Mouse (Mus musculus): Measurements from ENCODE around the gene Tmub2. TPM values are rescaled to one million over a fixed set of nuclear protein-coding genes. Genes with fewer than 3 reads are reported as not detected.

Tmub2 gene
- polyA plus RNA-seq, 1 experiment = 25.2 TPM

GRCm38 (mm10) chr11:102333061-102333460 lies 48.3 kb downstream of the Tmub2 start:
- no peak for TF ChIP-seq MAX (IDR thresholded peaks at IDR 0.05)
- TF ChIP-seq USF1 (IDR thresholded peaks at IDR 0.05; ENCODE audit: low read depth) = no peak
- no peak for TF ChIP-seq CTCF (IDR thresholded peaks at IDR 0.05; ENCODE audit: control insufficient read depth, insufficient read depth, insufficient read length)
- TF ChIP-seq FOSL1 (IDR thresholded peaks at IDR 0.05; ENCODE audit: insufficient read depth, low read length, poor library complexity, severe bottlenecking) = no peak
- TF ChIP-seq MYOG (IDR thresholded peaks at IDR 0.05; ENCODE audit: control insufficient read depth, extremely low read depth, insufficient read length) = no peak
- no peak for TF ChIP-seq CEBPB (IDR thresholded peaks at IDR 0.05; ENCODE audit: low read depth)
- no peak for TF ChIP-seq MYOD1 (IDR thresholded peaks at IDR 0.05; ENCODE audit: control insufficient read depth, insufficient read length, low read depth)
- Histone ChIP-seq H3K79me2 (ENCODE audit: control insufficient read depth, insufficient read depth) (no peaks in the 10 kb centered on the region), H3ac (ENCODE audit: control insufficient read depth, insufficient read length, low read depth) (no peak overlapping the region), H3K79me3 (ENCODE audit: low read depth) (no peaks in the 10 kb centered on the region), H3K36me3 (ENCODE audit: control insufficient read depth, insufficient read depth) (no peaks in the 10 kb centered on the region), H3K27me3 (ENCODE audit: control insufficient read depth, insufficient read depth, insufficient read length) (peaks cover 39% of the 10 kb centered on the region), H3K4me3 (ENCODE audit: insufficient read depth, poor library complexity, severe bottlenecking) (no peak overlapping the region)

GRCm38 (mm10) chr11:102334010-102334409 lies 49.3 kb downstream of the Tmub2 start:
- Histone ChIP-seq H3ac (ENCODE audit: control insufficient read depth, insufficient read length, low read depth) (no peak overlapping the region), H3K79me2 (ENCODE audit: control insufficient read depth, insufficient read depth) (no peaks in the 10 kb centered on the region), H3K79me3 (ENCODE audit: low read depth) (no peaks in the 10 kb centered on the region), H3K4me3 (ENCODE audit: insufficient read depth, poor library complexity, severe bottlenecking) (no peak overlapping the region), H3K36me3 (ENCODE audit: control insufficient read depth, insufficient read depth) (no peaks in the 10 kb centered on the region), H3K27me3 (ENCODE audit: control insufficient read depth, insufficient read depth, insufficient read length) (peaks cover 38% of the 10 kb centered on the region)
- TF ChIP-seq MAX (IDR thresholded peaks at IDR 0.05) (no peak), CTCF (IDR thresholded peaks at IDR 0.05; ENCODE audit: control insufficient read depth, insufficient read depth, insufficient read length) (no peak)

- H3K27me3 ChIP-seq (ENCODE audit: control insufficient read depth, insufficient read depth, insufficient read length) = peaks cover 42% of the 10 kb centered on the region
- no peak overlapping the region for H3K4me3 ChIP-seq (ENCODE audit: insufficient read depth, poor library complexity, severe bottlenecking)
- H3ac ChIP-seq (ENCODE audit: control insufficient read depth, insufficient read length, low read depth) = no peak overlapping the region
- no peak for TF ChIP-seq MYOG (IDR thresholded peaks at IDR 0.05; ENCODE audit: control insufficient read depth, extremely low read depth, insufficient read length)
- TF ChIP-seq CEBPB (IDR thresholded peaks at IDR 0.05; ENCODE audit: low read depth) = no peak
- no peak for TF ChIP-seq MYOD1 (IDR thresholded peaks at IDR 0.05; ENCODE audit: control insufficient read depth, insufficient read length, low read depth)
- TF ChIP-seq MAX (IDR thresholded peaks at IDR 0.05) = no peak
- no peak for TF ChIP-seq FOSL1 (IDR thresholded peaks at IDR 0.05; ENCODE audit: insufficient read depth, low read length, poor library complexity, severe bottlenecking)
- no peak for TF ChIP-seq USF1 (IDR thresholded peaks at IDR 0.05; ENCODE audit: low read depth)
- no peak for TF ChIP-seq CTCF (IDR thresholded peaks at IDR 0.05; ENCODE audit: control insufficient read depth, insufficient read depth, insufficient read length)
- H3K36me3 ChIP-seq (ENCODE audit: control insufficient read depth, insufficient read depth) = no peaks in the 10 kb centered on the region
- no peaks in the 10 kb centered on the region for H3K79me3 ChIP-seq (ENCODE audit: low read depth)
- H3K79me2 ChIP-seq (ENCODE audit: control insufficient read depth, insufficient read depth) = no peaks in the 10 kb centered on the region
These were observed 50.4 kb downstream of the Tmub2 start for GRCm38 (mm10) chr11:102334973-102335700.

DNA sequence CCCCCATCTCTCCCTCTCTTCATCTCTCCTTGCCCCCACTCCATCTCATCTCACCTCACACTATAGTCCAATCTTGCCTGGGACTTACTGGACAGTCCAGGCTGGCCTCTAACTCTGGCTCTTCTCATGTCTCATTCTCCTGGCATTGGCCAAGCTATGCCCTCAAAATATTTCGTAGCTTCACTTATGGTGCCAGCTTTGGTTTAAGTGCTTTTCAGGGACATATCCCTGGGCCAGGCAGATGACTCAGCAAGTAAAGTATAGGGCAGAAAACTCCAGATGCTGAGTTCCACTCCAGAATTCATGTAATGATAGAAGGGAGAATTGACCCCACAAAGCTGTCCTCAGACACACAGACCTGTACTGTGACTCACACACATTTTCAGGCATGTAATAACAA lies 51.5 kb downstream of the Tmub2 start:
- H3K36me3 ChIP-seq (ENCODE audit: control insufficient read depth, insufficient read depth) = no peaks in the 10 kb centered on the region
- TF ChIP-seq CEBPB (IDR thresholded peaks at IDR 0.05; ENCODE audit: low read depth) = no peak
- H3K79me3 ChIP-seq (ENCODE audit: low read depth) = no peaks in the 10 kb centered on the region
- no peak overlapping the region for H3ac ChIP-seq (ENCODE audit: control insufficient read depth, insufficient read length, low read depth)
- H3K27me3 ChIP-seq (ENCODE audit: control insufficient read depth, insufficient read depth, insufficient read length) = peaks cover 35% of the 10 kb centered on the region
- H3K79me2 ChIP-seq (ENCODE audit: control insufficient read depth, insufficient read depth) = no peaks in the 10 kb centered on the region
- H3K4me3 ChIP-seq (ENCODE audit: insufficient read depth, poor library complexity, severe bottlenecking) = no peak overlapping the region

- Histone ChIP-seq H3K79me3 (ENCODE audit: low read depth) (no peaks in the 10 kb centered on the region), H3K36me3 (ENCODE audit: control insufficient read depth, insufficient read depth) (no peaks in the 10 kb centered on the region), H3K4me3 (ENCODE audit: insufficient read depth, poor library complexity, severe bottlenecking) (no peak overlapping the region), H3K27me3 (ENCODE audit: control insufficient read depth, insufficient read depth, insufficient read length) (peaks cover 36% of the 10 kb centered on the region), H3K79me2 (ENCODE audit: control insufficient read depth, insufficient read depth) (no peaks in the 10 kb centered on the region), H3ac (ENCODE audit: control insufficient read depth, insufficient read length, low read depth) (no peak overlapping the region)
- TF ChIP-seq MAX (IDR thresholded peaks at IDR 0.05) (no peak), MYOD1 (IDR thresholded peaks at IDR 0.05; ENCODE audit: control insufficient read depth, insufficient read length, low read depth) (no peak), MYOG (IDR thresholded peaks at IDR 0.05; ENCODE audit: control insufficient read depth, extremely low read depth, insufficient read length) (no peak), FOSL1 (IDR thresholded peaks at IDR 0.05; ENCODE audit: insufficient read depth, low read length, poor library complexity, severe bottlenecking) (no peak), USF1 (IDR thresholded peaks at IDR 0.05; ENCODE audit: low read depth) (no peak), CTCF (IDR thresholded peaks at IDR 0.05; ENCODE audit: control insufficient read depth, insufficient read depth, insufficient read length) (no peak), CEBPB (IDR thresholded peaks at IDR 0.05; ENCODE audit: low read depth) (no peak)
These were observed 53.2 kb downstream of the Tmub2 start for GRCm38 (mm10) chr11:102337921-102338320.

DNA sequence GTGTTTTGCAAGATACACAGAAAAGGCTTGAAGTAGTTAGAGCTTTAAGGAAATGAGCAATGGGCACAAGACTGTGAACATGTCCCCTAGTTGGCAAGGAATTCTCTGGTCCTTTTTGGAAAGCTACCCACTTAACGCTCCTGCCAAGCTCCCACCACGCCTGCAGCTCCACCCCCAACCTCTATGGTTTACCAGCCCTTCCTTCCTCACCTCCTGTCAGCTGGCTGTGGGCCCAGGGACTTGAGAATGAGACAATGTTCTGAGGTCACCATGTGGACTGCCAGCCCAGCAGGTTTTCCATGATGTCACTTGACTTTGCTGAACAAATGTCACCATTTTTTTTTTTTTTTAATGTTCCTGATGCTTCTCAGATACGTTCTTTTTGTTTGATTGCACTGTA lies 53.8 kb downstream of the Tmub2 start:
- peaks cover 39% of the 10 kb centered on the region for H3K27me3 ChIP-seq (ENCODE audit: control insufficient read depth, insufficient read depth, insufficient read length)
- H3K79me2 ChIP-seq (ENCODE audit: control insufficient read depth, insufficient read depth) = no peaks in the 10 kb centered on the region
- H3K79me3 ChIP-seq (ENCODE audit: low read depth) = no peaks in the 10 kb centered on the region
- H3ac ChIP-seq (ENCODE audit: control insufficient read depth, insufficient read length, low read depth) = no peak overlapping the region
- H3K36me3 ChIP-seq (ENCODE audit: control insufficient read depth, insufficient read depth) = no peaks in the 10 kb centered on the region
- no peak overlapping the region for H3K4me3 ChIP-seq (ENCODE audit: insufficient read depth, poor library complexity, severe bottlenecking)
- TF ChIP-seq MAX (IDR thresholded peaks at IDR 0.05) = no peak

Other genes with a start within 250 kb of the Tmub2 start
- not detected for gene Cd300lg, start 243.4 kb upstream of the Tmub2 start, polyA plus RNA-seq (2012; fragmentation: generic; extraction: Trizol)
- 1.7 TPM for gene Mpp2, start 196.4 kb upstream of the Tmub2 start, polyA plus RNA-seq (2012; fragmentation: generic; extraction: Trizol)
- not detected for gene Ppy, start 183.6 kb upstream of the Tmub2 start, polyA plus RNA-seq (2012; fragmentation: generic; extraction: Trizol)
- not detected for gene Pyy, start 177.1 kb upstream of the Tmub2 start, polyA plus RNA-seq (2012; fragmentation: generic; extraction: Trizol)
- not detected for gene Nags, start 139.4 kb upstream of the Tmub2 start, polyA plus RNA-seq (2012; fragmentation: generic; extraction: Trizol)
- 25.1 TPM for gene Tmem101, start 128.5 kb upstream of the Tmub2 start, polyA plus RNA-seq (2012; fragmentation: generic; extraction: Trizol)
- 43.0 TPM for gene Lsm12, start 99.6 kb upstream of the Tmub2 start, polyA plus RNA-seq (2012; fragmentation: generic; extraction: Trizol)
- gene G6pc3, start 95.3 kb upstream of the Tmub2 start, polyA plus RNA-seq (2012; fragmentation: generic; extraction: Trizol) = 40.4 TPM
- gene Hdac5, start 54.8 kb upstream of the Tmub2 start, polyA plus RNA-seq (2012; fragmentation: generic; extraction: Trizol) = 74.9 TPM
- gene BC030867, start 36.0 kb upstream of the Tmub2 start, polyA plus RNA-seq (2012; fragmentation: generic; extraction: Trizol) = 12.0 TPM
- gene Asb16, start 16.2 kb upstream of the Tmub2 start, polyA plus RNA-seq (2012; fragmentation: generic; extraction: Trizol) = not detected
- gene Atxn7l3, start 11.7 kb downstream of the Tmub2 start, polyA plus RNA-seq (2012; fragmentation: generic; extraction: Trizol) = 33.9 TPM
- 70.2 TPM for gene Ubtf, start 34.8 kb downstream of the Tmub2 start, polyA plus RNA-seq (2012; fragmentation: generic; extraction: Trizol)
- not detected for gene Slc4a1, start 81.3 kb downstream of the Tmub2 start, polyA plus RNA-seq (2012; fragmentation: generic; extraction: Trizol)
- gene Rundc3a, start 108.5 kb downstream of the Tmub2 start, polyA plus RNA-seq (2012; fragmentation: generic; extraction: Trizol) = 2.2 TPM
- gene Slc25a39, start 123.0 kb downstream of the Tmub2 start, polyA plus RNA-seq (2012; fragmentation: generic; extraction: Trizol) = 174 TPM
- gene Grn, start 145.4 kb downstream of the Tmub2 start, polyA plus RNA-seq (2012; fragmentation: generic; extraction: Trizol) = 79.1 TPM
- gene Fam171a2, start 162.8 kb downstream of the Tmub2 start, polyA plus RNA-seq (2012; fragmentation: generic; extraction: Trizol) = 6.3 TPM
- gene Itga2b, start 185.2 kb downstream of the Tmub2 start, polyA plus RNA-seq (2012; fragmentation: generic; extraction: Trizol) = 1.3 TPM

All from C2C12 (cell line).